Mouse (Mus musculus) adrenal gland, adult 8-10 months (tissue): ENCODE data around the gene Naaladl2. TPM values are rescaled to one million over a fixed set of nuclear protein-coding genes. Genes with fewer than 3 reads are reported as not detected.

Source experiments
- DNase-seq: peaks from one replicate; pipeline ENCODE4 v3.0.0; 2022
- total RNA-seq, 4 experiments: library from RNA; stranded (reverse); gene quantifications; 2 replicates each; pipeline ENCODE4 v1.2.4; 2022

The Naaladl2 gene
- total RNA-seq, 4 experiments from 2014 or later, result 2.8 to 4.7 (median 3.2) TPM

DNA sequence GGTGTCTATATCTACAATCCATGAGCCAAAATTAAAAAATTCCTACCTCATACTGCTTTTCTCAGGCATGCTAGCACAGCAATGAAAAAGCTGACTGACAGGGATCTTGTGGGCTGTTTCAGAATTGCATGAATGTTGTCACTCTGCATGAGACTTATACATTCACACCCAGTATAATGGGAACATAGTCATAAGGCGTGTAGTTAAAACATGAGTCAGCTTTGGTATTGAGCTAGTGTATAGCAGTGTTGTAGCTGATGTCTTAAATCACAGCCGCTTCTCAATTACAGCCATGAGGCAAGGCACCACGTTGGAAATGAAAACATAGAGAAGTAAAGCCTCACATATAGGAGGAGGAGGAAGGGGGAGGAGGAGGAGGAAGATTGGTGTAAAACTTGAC lies 473.6 kb downstream of the Naaladl2 start:
- DNase-seq, result no peak

DNA sequence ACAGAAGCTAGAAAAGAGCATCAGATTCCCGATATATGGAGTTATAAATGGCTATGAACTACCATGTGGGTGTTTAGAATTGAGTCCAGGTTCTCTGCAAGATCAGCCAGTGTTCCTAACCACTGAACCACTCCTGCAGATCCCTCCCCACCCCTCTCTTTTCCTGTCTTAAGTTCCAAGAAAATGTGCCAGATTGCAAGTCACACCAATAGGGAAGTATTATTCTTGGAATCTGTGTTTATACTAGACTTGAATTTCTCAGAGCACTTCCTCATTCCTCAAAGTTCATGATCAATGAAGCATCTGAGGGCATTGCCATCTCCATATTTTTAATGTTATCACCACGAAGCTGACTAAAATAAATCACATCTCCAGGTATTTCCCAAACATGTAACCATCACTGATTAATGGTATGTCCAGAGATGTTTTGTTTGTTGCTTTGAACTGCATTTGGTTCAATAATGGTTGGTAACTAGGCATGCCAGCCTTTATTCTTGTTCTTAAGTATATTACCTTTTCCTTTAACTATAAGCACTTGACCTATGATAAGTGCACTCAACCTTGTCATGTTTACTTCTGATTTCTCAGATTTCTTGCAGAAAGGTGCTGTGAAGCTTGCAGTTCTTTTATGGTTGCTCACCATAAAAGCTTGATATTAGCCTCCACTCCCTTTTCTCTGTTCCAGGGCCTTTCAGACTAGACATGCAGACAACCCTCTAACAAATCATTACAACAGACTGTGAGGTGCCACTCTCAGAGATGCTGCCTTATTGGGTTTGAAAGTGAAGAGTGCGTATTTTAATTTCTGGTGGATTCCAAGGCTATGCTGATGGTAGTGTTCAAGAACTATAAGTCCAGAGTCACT lies 475.8 kb downstream of the Naaladl2 start:
- no peak for DNase-seq

- DNase-seq, result no peak
These were observed 478.7 kb downstream of the Naaladl2 start for GRCm38 (mm10) chr3:24665408-24665807.

- DNase-seq, result no peak
These were observed 480.3 kb downstream of the Naaladl2 start for GRCm38 (mm10) chr3:24663749-24664148.

DNA sequence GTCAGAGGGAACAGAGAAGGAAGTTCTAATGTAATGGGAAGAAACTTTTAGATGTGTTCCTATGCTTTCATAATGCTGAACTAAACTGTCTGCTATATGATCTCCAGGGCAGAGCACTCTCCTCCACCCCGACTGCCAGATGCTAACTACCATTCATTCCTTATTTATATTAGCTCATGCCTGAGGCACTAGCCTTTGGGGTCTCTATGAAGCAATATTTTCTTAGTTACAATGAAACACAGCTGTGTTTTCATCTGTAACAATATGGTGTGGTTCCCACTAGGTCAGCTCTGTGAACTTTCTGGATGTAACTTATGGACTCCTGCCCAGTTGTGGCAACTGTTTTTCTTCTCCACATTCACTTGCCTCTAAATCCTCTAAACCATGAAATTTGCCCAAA lies 514.0 kb downstream of the Naaladl2 start:
- no peak for DNase-seq

GRCm38 (mm10) chr3:24605485-24605884 lies 538.6 kb downstream of the Naaladl2 start:
- no peak for DNase-seq

GRCm38 (mm10) chr3:24604791-24605320 lies 539.2 kb downstream of the Naaladl2 start:
- no peak for DNase-seq

DNA sequence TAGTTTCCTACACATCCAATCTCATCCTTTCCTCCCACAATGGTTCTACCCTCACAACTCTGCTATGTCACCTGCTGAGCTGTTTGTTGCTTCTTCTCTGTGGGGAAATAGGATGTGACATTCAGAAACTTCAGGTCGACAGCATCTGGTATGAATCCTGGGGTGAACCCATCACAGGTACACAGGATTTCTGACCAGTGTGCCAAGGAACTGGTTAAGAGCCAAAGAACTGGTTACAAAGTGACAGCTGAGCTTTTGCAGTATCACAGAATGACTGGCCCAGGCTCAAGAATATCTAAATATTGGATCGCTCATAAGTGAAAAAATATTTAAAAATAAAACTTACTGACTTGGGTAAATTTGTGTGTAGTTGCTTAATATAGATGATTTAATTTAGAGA lies 548.6 kb downstream of the Naaladl2 start:
- DNase-seq, result no peak

DNA sequence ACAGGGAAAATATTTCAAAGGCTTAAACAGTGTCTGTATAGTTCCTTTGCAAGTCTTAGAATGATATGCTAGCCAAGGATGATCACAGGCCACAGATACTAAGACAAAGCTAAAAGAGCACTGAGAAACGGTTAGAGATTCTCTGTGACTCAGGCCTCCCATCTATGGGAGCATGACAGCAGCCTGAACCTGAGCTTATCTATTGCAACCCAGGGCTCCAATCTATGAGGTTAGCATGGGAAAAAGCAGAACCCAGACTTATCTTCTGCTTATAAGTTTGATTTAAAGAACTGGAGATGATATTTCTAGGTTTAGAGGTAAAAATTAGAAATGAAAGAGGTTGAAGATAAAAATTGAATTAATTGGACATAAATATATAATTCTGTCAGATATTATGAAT lies 587.4 kb downstream of the Naaladl2 start:
- no peak for DNase-seq

GRCm38 (mm10) chr3:24553701-24554100 lies 590.4 kb downstream of the Naaladl2 start:
- DNase-seq, result no peak

GRCm38 (mm10) chr3:24552631-24553030 lies 591.4 kb downstream of the Naaladl2 start:
- no peak for DNase-seq

DNA sequence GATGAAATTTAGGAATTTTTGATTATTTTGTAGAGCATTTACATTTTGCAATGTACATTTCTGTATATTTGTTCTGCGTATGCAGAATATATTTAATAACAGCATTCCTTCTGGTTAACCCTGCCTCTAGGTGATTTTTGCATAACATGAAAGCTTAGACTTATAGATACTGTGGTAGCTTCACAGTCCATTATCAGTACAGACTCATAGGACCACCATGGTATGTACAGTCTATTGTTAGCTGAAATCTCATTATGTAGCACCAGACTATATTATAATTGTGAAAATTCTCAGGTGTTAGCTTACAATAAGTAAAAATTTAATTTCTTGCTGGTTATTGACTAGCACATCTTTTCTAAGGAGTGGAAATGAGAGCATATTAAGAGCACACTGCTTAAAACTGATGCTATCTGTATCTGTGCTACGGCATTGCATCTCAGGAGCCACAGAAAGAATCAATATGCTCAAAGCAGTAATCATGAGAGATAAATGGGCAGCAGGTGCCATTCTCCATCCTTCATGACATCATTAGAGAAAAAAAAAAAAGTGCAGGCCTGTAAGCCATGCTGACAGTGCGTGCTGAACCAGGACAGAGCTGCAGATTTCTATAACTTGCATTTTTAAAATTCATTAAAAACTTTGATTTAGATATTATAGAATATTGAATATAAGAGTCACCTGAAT lies 610.1 kb downstream of the Naaladl2 start:
- no peak for DNase-seq

- no peak for DNase-seq
These were observed 629.1 kb downstream of the Naaladl2 start for GRCm38 (mm10) chr3:24514918-24515317.

- DNase-seq, result no peak
These were observed 657.5 kb downstream of the Naaladl2 start for GRCm38 (mm10) chr3:24486456-24487112.

DNA sequence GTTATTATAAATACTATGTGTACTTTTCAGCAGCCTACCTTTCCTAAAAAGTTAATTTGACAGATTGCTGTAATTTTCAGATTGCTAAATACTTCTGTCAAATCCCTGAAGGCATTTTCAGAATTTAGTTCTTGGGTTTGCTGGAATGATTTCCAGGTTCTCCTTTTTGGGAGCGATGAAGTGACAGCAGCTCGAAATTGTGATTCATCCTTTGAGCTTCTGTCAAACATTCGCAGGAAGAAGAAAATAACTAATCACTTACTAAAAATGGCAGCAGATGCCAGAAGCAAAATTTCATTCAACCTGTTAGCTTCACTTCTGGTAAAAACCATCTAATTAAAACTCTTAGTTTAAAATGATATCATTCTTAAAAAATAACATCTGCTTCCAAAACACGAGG lies 680.1 kb downstream of the Naaladl2 start:
- DNase-seq, result no peak

DNA sequence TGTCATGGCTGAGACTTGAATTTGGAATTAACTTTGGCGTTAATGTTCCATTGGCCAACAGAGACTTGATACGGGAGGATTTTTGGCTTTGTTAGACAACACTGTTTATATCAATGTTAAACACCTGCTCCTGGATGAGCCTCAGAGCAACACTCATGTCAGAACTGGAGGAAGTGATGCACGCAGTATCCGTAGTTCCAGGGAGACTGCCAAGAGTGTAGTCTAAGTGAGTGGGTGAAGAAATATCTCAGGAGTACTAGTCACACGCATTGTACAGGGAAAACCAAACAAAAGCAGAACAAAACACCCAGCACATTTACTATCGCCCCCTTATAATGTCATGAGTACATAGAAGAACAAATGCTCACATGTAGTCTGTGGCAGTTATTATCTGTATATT lies 703.4 kb downstream of the Naaladl2 start:
- DNase-seq, result no peak

GRCm38 (mm10) chr3:24432761-24433160 lies 711.3 kb downstream of the Naaladl2 start:
- DNase-seq, result no peak

DNA sequence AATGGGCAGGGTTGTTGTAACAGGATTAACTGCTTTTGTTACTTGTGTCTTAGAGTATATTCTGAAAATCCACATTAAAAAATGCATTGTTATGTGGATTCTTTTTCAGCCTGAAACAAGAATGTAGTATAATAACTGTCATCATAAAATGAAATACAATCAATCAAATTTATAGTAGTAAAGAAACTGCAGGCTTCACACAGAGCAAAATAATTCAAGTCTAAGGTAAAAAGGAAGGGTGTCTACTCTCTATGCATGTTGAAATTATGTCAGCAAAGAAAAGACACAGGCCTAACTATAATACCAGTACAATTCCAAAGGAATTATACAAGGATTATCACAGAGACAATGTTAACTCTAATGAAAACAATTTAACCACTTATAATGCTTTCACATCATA lies 752.3 kb downstream of the Naaladl2 start:
- DNase-seq, result no peak

- DNase-seq, result no peak
These were observed 752.8 kb downstream of the Naaladl2 start for GRCm38 (mm10) chr3:24391311-24391710.

DNA sequence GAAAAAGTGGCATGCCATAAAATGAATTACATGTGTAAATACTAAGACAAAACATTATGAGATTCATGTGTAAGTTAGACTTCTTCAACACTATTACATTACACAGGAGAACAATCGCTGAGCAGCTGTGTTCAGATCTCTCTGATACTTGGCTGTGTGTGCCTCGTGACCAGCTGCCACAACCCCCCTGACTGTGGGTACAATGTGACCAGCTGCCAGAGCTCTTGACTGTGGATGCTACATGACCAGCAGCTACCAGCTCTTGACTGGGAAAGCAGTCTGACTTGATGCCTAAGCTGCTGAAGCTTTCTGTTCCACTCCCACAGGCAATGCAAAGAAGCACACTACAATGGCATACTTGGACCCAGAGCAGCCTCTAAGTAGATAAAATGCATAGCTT lies 789.1 kb downstream of the Naaladl2 start:
- DNase-seq, result no peak

GRCm38 (mm10) chr3:24321489-24322405 lies 822.3 kb downstream of the Naaladl2 start:
- DNase-seq, result no peak
